Mouse (Mus musculus): Measurements from ENCODE around the gene Cdh22.

Cdh22 gene

GRCm38 (mm10) chr2:165157900-165158299 lies 76.8 kb downstream of the Cdh22 start:
- no peak for DNase-seq (ENCODE audit: low read depth, low spot score)

DNA sequence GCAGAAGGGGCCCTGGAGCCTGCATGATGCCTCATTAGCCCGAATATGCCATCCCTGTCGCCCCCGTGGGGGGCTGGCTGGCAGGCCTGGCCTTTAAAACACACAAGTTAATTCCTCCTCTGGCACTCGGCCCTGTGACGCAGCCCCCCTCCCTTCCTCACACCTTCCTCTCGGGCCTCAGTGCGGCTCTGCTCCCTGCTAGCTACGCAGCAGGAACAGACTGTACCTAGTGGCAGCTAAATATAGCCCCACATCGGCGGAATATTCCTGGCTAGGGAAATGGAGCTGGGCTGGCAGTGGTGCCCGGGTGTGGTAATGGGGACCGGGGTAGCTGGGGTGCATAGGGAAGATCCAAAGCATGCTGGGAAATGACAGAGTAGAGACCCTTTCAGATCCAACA lies 81.6 kb downstream of the Cdh22 start:
- DNase-seq (ENCODE audit: low read depth, low spot score): no peak

- no peak for DNase-seq (ENCODE audit: low read depth, low spot score)
Measured at GRCm38 (mm10) chr2:165149741-165150140, 84.9 kb downstream of the Cdh22 start.

DNA sequence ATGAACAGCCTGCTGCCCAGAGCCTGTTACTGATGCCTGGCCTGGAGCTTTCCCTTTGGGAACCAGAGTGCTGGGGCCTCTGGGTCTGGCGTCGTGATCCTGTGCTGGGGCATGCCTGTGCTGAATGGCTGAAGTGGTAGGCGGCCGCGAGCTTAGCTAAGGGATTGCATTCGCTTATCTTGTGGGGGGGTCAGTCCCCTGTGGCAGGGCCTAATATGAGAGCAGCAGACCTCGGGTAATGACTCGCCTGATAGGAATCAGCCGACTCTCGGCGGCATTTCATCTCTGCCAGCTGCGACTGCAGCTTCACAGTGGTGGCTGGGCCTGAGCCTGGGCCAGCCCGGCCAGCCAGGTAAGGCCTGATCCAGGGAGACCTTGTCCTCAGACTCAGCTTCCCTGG lies 88.8 kb downstream of the Cdh22 start:
- DNase-seq (ENCODE audit: low read depth, low spot score): no peak

DNA sequence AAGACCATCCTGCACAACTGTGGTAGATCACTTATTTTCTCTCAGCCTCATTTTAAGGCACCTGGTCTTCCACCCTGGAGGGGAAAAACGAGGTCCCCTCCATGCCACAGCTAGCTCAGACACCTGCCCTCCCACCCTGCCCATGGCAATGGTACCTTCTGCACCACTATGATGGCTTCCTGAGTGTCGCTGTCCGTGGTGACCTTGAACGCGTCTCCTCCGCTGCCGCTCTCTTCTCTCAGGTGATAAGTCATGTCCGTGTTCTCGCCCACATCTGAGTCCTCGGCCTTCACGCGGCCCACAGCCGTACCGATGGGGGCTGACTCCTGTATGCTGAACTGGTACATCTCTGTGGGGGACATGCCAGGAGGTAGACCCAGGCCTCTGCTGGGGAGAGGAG lies 91.2 kb downstream of the Cdh22 start:
- DNase-seq (ENCODE audit: low read depth, low spot score): no peak

DNA sequence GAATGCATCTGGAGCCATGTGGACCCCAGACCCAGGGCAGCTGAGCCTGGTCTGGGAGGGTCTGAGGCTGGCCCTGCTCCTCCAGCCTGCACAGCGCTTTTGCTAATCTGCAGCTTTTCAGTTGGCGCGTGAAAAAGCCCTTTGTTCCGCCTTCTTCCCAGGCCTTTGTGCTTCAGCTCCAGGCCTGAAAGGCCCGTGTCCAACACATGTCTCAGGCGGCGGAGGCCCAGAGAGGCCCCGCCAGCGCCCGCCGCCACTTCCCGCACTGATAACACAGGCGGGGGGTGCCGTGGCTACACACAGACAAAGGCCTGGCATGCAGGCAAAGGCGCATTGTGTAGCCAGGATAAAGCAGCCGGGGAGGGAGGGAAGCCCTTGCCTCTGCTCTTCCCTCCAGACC lies 98.6 kb downstream of the Cdh22 start:
- DNase-seq (ENCODE audit: low read depth, low spot score): no peak

DNA sequence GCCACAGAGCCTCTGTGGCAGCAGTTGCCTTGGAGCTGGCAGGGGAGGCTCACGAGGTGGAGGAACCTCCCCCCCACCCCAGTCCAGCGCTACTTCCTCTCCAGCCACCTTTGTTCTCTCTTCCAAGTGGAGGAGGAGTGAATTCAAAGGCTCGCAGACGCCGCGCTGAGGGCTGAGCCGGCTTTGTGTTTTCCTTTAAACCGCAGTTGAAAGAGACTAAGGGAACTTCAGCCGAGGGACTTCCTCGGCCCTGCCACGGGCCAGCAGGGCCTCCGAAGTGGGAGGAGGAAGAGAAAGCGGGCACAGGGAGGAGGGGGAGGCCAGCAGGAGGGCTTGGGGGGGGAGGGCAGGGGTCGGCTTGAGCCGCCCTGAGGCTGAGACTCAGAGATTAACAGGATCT lies 101.1 kb downstream of the Cdh22 start:
- DNase-seq (ENCODE audit: low read depth, low spot score): no peak

DNA sequence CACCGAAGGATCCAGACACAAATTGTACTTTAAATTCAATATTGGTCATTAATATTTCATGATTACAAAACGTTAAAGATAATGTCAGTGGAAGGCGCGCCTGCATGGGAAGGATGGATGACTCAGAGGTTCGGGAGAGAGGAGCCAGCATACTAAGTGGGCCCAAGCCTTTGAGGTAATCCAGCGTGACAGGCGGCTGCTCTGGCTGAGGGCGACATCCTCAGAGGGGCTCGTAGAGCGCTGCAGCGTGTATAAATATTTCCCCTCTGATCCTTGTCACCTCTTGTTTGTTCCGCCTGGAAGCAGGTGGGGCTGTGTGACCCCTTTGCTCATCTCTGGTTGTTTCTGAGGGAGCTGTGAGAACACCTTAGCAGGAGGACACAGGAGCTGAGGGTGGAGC lies 103.2 kb downstream of the Cdh22 start:
- DNase-seq (ENCODE audit: low read depth, low spot score): no peak

DNA sequence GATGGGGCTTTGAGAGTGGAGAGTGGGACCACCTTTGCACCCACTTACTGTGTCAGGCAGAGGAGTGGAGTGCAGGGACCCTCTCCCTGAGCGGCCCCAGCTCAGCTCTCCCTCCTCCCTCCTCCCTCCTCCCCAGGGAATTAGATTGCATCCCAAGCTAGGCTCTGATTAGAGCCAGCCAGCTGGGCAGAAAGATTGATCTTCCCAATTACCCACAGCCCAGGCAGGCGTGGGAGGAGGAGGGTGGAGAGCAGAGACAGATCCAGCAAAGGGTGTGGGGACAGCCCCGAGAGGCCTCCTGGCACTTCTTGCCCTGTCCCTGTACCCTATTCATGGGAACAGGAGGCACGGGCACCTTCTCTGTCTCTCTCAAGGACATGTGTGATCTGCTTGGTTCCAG lies 105.5 kb downstream of the Cdh22 start:
- DNase-seq (ENCODE audit: low read depth, low spot score): no peak

GRCm38 (mm10) chr2:165126896-165127562 lies 107.6 kb downstream of the Cdh22 start:
- no peak for DNase-seq (ENCODE audit: low read depth, low spot score)

DNA sequence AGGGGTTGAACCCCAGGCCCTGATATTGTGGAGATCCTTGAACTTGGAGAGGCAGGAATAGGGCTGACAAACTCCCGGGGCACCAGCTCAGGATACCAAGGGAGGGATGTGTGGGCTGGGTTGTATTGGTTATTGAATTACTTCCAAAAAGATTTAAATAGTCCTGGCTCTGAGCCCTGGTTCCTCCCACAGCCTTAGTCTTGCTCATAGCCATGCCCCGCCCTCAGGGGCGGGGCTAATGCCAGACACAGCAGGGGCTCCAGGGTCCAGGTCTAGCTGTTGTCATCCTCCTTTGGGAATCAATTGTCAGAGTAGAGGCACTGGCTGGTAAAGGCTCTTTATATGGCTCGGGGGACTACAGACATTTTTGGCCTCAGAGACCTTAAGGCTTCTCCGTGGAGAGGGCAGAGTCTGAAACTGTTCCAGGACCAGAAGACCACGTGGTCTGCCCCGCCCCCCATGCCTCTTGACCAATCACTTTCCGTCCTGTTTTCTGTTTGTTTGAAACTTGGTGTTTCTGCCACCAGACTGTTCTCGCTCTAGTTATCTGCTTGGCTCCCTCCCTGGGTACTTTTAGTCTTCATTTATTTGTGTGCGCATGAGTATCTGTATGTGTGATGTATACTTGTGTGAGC lies 113.3 kb downstream of the Cdh22 start:
- DNase-seq (ENCODE audit: low read depth, low spot score): no peak

GRCm38 (mm10) chr2:165120765-165121164 lies 113.9 kb downstream of the Cdh22 start:
- no peak for DNase-seq (ENCODE audit: low read depth, low spot score)

GRCm38 (mm10) chr2:165113733-165114132 lies 120.9 kb downstream of the Cdh22 start:
- DNase-seq (ENCODE audit: low read depth, low spot score): peak; percentile 82

DNA sequence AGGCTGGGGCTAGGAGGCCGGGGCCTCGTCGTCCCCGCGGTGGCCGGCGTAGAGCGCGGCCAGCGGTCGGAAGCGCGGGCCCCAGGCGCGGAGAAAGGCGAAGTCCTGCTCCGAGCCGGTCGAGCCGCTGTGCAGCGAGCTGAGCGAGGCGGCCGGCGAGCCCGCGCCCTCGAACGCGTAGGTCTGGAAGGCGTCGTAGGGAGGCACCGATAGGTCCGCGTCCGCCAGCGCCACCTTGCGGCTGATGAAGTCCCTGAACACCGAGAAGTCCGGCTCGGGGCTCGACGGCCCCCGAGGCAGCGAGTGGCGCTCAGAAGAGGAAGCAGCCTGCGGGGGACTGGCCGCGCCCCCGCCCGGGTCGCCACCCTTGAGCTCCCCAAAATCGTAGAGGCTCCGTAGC lies 122.5 kb downstream of the Cdh22 start:
- DNase-seq (ENCODE audit: low read depth, low spot score): peak; percentile 82

GRCm38 (mm10) chr2:165106585-165106984 lies 128.1 kb downstream of the Cdh22 start:
- peak; percentile 72 for DNase-seq (ENCODE audit: low read depth, low spot score)

- no peak for DNase-seq (ENCODE audit: low read depth, low spot score)
Measured at GRCm38 (mm10) chr2:165105513-165106079, 129.1 kb downstream of the Cdh22 start.

- DNase-seq (ENCODE audit: low read depth, low spot score): peak; percentile 30
Measured at GRCm38 (mm10) chr2:165102920-165103319, 131.7 kb downstream of the Cdh22 start.

- DNase-seq (ENCODE audit: low read depth, low spot score): no peak
Measured at GRCm38 (mm10) chr2:165100749-165101148, 133.9 kb downstream of the Cdh22 start.

- no peak for DNase-seq (ENCODE audit: low read depth, low spot score)
Measured at GRCm38 (mm10) chr2:165098861-165099260, 135.8 kb downstream of the Cdh22 start.

DNA sequence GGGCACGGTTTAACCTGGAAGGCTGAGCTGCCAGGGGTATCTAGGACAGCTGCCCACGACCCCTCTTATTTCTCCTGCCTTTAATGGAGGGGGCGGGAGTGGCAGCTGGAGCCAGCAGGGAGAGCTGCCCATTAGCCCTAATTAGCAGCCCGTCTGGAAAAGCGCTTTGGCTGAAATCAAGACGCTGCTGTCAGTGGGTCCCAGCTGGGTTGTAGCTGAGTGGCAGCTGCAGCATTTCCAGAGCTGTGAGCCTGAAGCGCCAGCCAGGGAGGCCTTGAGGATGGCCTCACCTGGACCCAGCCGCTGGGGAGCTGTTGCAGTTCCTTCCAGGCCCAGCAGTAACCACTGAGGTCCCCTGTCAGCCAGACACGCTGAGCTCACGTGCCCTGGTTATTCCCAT lies 138.3 kb downstream of the Cdh22 start:
- no peak for DNase-seq (ENCODE audit: low read depth, low spot score)

DNA sequence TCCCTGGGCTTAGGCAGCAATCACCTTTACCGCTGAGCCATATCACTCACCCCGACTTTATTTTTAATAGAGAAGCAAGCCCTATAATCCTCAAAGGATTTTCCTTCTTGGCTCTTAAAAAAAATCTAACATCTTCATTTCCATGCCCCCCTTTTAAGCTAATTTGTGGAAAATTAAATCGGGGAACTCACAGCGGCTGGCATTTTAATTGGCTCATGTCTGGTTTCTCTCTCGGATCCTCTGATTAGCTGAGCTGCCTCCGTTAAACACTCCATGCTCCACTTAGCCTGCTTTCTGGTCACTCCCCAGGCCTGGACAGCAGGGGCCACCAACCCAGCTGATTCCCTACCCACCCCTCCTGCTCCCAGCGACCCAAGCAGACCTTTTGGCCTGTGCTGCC lies 142.3 kb downstream of the Cdh22 start:
- DNase-seq (ENCODE audit: low read depth, low spot score): no peak

DNA sequence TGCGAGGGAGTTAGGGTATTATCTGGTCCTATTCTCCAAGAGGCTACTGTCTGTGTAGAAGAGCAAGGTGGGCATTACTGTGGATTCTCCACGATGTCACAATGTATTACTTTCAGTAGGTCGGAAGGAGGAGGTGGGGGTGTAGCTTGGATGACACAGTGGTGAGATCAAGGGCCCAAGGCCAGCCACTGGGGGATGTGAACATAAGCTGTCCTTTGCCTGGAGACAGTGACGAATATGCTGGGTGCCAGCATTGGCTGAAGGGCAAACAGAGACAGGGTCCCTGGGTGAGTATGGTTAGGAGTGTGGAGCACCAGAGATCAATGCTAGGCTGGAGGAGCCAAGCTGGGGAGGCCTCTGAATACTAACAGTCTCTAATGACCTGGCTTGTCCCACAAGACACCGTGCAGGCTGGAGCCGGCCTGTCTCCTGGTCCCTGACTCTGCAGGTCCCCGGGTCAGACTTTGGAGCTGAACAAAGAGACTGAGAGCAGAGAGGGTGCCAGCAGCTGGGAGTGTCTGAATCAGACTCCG lies 143.2 kb downstream of the Cdh22 start:
- DNase-seq (ENCODE audit: low read depth, low spot score): no peak

- DNase-seq (ENCODE audit: low read depth, low spot score): no peak
Measured at GRCm38 (mm10) chr2:165090650-165091049, 144.0 kb downstream of the Cdh22 start, which contains the start of gene 1700025C18Rik. TSS of gene 1700025C18Rik (minus strand) at chr2:165090750.
